Mouse (Mus musculus) liver, postnatal 0 days (tissue): ENCODE results near the gene Gm16181. TPM values are rescaled to one million over a fixed set of nuclear protein-coding genes. Genes with fewer than 3 reads are reported as not detected.

Source experiments
- ATAC-seq: fragments of 200-750 bp; cut with Nextera tagmentation; 2 replicates; pipeline ENCODE4 v1.8.0; 2017; ENCODE audit warnings: mild to moderate bottlenecking, moderate library complexity
- DNase-seq: peaks from one replicate; pipeline ENCODE4 v3.0.0-alpha.2; 2016
- H3K27ac ChIP-seq: fragments of 300-500 bp; sonication (generic); 2 replicates; pipeline ENCODE4 v1.5.1; 2014; ENCODE audit warnings: antibody characterized with exemption, moderate library complexity, mild to moderate bottlenecking, low read depth
- H3K27me3 ChIP-seq: fragments of 300-500 bp; sonication (generic); 2 replicates; pipeline ENCODE4 v1.6.1; 2014; ENCODE audit warnings: low read length, control low read depth, mixed read lengths; ENCODE audit not compliant: insufficient read depth
- H3K36me3 ChIP-seq: fragments of 300-500 bp; sonication (generic); replicated peaks from 2 replicates; pipeline ENCODE4 v1.6.1; 2014; ENCODE audit warnings: mild to moderate bottlenecking, control low read depth, low read length, moderate library complexity, mixed read lengths; ENCODE audit not compliant: insufficient read depth
- H3K4me1 ChIP-seq: fragments of 300-500 bp; sonication (generic); 2 replicates; pipeline ENCODE4 v1.6.1; 2014; ENCODE audit warnings: antibody characterized with exemption, mild to moderate bottlenecking, control low read depth; ENCODE audit not compliant: insufficient read depth
- H3K4me2 ChIP-seq: fragments of 300-500 bp; sonication (generic); 2 replicates; pipeline ENCODE4 v1.6.1; 2014; ENCODE audit warnings: low read depth, mild to moderate bottlenecking, low read length, moderate library complexity, mixed read lengths
- H3K4me3 ChIP-seq: fragments of 300-500 bp; sonication (generic); 2 replicates; pipeline ENCODE4 v1.5.1; 2014; ENCODE audit warnings: low read depth, low read length
- H3K9ac ChIP-seq: fragments of 300-500 bp; sonication (generic); replicated peaks from 2 replicates; pipeline ENCODE4 v1.6.1; 2014; ENCODE audit warnings: mild to moderate bottlenecking, moderate library complexity
- H3K9me3 ChIP-seq: fragments of 300-500 bp; sonication (generic); 2 replicates; pipeline ENCODE4 v1.6.1; 2016; ENCODE audit warnings: mild to moderate bottlenecking, control low read depth, low read length, mixed read lengths
- CTCF ChIP-seq: sonication (generic); IDR thresholded peaks from 2 replicates; pipeline ENCODE4 v1.5.1; 2016; ENCODE audit warnings: antibody characterized with exemption, low read depth
- EP300 ChIP-seq: IDR thresholded peaks from 2 replicates; pipeline ENCODE4 v1.6.1; 2016; ENCODE audit warnings: antibody characterized with exemption, low read depth, mild to moderate bottlenecking
- WGBS: fragments of 180-500 bp; shearing (Covaris S2); extraction: QIAGEN DNeasy Blood & Tissue Kit; methylation state at CpG from one replicate; pipeline ENCODE4 v1.1.7; 2014; ENCODE audit not compliant: insufficient replicate concordance; 5-methylcytosine and 5-hydroxymethylcytosine counted together
- polyA plus RNA-seq: library from polyadenylated mRNA; unstranded; fragments of >200 nt; fragmentation: Nextera tagmentation; extraction: Ambion mirVana; gene quantifications from 2 replicates; pipeline ENCODE4 v1.2.1, GENCODE M21; 2015

The Gm16181 gene
- polyA plus RNA-seq, 1 experiment from 2014 or later, result 0.22 TPM

- Histone ChIP-seq H3K9me3 (no peaks in the 10 kb centered on the region), H3K27ac (peak overlapping the region; percentile 92), H3K27me3 (no peaks in the 10 kb centered on the region), H3K4me3 (peak overlapping the region; percentile 57; the same call in 1 of the 2 replicates), H3K9ac (no peak overlapping the region; the same call in 1 of the 2 replicates), H3K4me2 (peak overlapping the region; percentile 86; the same call in 1 of the 2 replicates), H3K4me1 (peaks cover 18% of the 10 kb centered on the region), H3K36me3 (peaks cover 4% of the 10 kb centered on the region)
- WGBS, result 31% methylated on average over 13 of the region's 14 CpGs
- no peak for TF ChIP-seq EP300
- peak; percentile 53 for TF ChIP-seq CTCF
- peak; percentile 74 for DNase-seq
- ATAC-seq, result no peak
Measured at GRCm38 (mm10) chr17:35258492-35259478, 38.2 kb downstream of the Gm16181 start.

GRCm38 (mm10) chr17:35259621-35260020 lies 39.0 kb downstream of the Gm16181 start:
- Histone ChIP-seq H3K27me3 (no peaks in the 10 kb centered on the region), H3K4me3 (no peak overlapping the region), H3K9ac (no peak overlapping the region; the same call in 1 of the 2 replicates), H3K4me1 (peaks cover 23% of the 10 kb centered on the region), H3K4me2 (peak overlapping the region; percentile 38; the same call in 1 of the 2 replicates), H3K36me3 (no peaks in the 10 kb centered on the region), H3K27ac (peak overlapping the region; percentile 81), H3K9me3 (no peaks in the 10 kb centered on the region)
- TF ChIP-seq EP300 (no peak), CTCF (no peak)
- 77% methylated on average over 4 of the region's 4 CpGs for WGBS
- DNase-seq (no peak), ATAC-seq (no peak)

GRCm38 (mm10) chr17:35261651-35262050 lies 41.0 kb downstream of the Gm16181 start:
- no peak overlapping the region for H3K9ac ChIP-seq
- ATAC-seq, result no peak
- H3K27me3 ChIP-seq, result no peaks in the 10 kb centered on the region
- no peak for DNase-seq
- 83% methylated on average over 13 of the region's 13 CpGs for WGBS
- 0 out of 2 replicates have a peak, but pooled peaks cover 5% of the 10 kb centered on the region for H3K36me3 ChIP-seq
- no peak overlapping the region for H3K4me3 ChIP-seq
- H3K4me2 ChIP-seq, result no peak overlapping the region
- H3K9me3 ChIP-seq, result no peaks in the 10 kb centered on the region
- TF ChIP-seq CTCF (no peak), EP300 (no peak)
- peaks cover 23% of the 10 kb centered on the region for H3K4me1 ChIP-seq
- no peak overlapping the region for H3K27ac ChIP-seq

GRCm38 (mm10) chr17:35262664-35263522 lies 42.3 kb downstream of the Gm16181 start, which contains the start of gene H2-D1:
TSS of gene H2-D1 (plus strand) at chr17:35262730.
- DNase-seq, result peak; percentile 96
- Histone ChIP-seq H3K9ac (peak within 1 kb of the TSS; percentile 95), H3K4me2 (peak within 1 kb of the TSS; percentile 98), H3K27me3 (no peaks in the 10 kb centered on the region), H3K4me3 (peak within 1 kb of the TSS; percentile 95), H3K4me1 (peaks cover 21% of the 10 kb centered on the region), H3K27ac (peak within 1 kb of the TSS; percentile 85), H3K9me3 (no peaks in the 10 kb centered on the region), H3K36me3 (0 out of 2 replicates have a peak, but pooled peaks cover 5% of the 10 kb centered on the region)
- ATAC-seq, result peak; percentile 88
- TF ChIP-seq CTCF (no peak), EP300 (no peak)
- 2% methylated on average over 72 of the region's 73 CpGs for WGBS

GRCm38 (mm10) chr17:35263523-35263883 lies 42.9 kb downstream of the Gm16181 start:
- peak overlapping the region; percentile 95 for H3K9ac ChIP-seq
- DNase-seq (peak; percentile 76), ATAC-seq (peak; percentile 56)
- no peaks in the 10 kb centered on the region for H3K27me3 ChIP-seq
- peak overlapping the region; percentile 85 for H3K27ac ChIP-seq
- H3K4me3 ChIP-seq, result peak overlapping the region; percentile 95
- H3K36me3 ChIP-seq, result 0 out of 2 replicates have a peak, but pooled peaks cover 5% of the 10 kb centered on the region
- H3K9me3 ChIP-seq, result no peaks in the 10 kb centered on the region
- TF ChIP-seq CTCF (no peak), EP300 (no peak)
- 2% methylated on average over 31 of the region's 31 CpGs for WGBS
- H3K4me1 ChIP-seq, result peaks cover 20% of the 10 kb centered on the region
- peak overlapping the region; percentile 98 for H3K4me2 ChIP-seq
